Mouse (Mus musculus): Measurements from ENCODE around the gene Men1. TPM values are rescaled to one million over a fixed set of nuclear protein-coding genes. Genes with fewer than 3 reads are reported as not detected.

Gene Men1
- polyA plus RNA-seq, 1 experiment from 2014 or later: 94.6 TPM

GRCm38 (mm10) chr19:6331719-6332516 is 2.9 kb upstream of the Men1 start:
- H3K27ac ChIP-seq (replicated peaks): no peak overlapping the region
- H3K4me3 ChIP-seq: peak overlapping the region; percentile 15; the same call in 1 of the 2 replicates
- H3K27me3 ChIP-seq: no peaks in the 10 kb centered on the region
- ATAC-seq (replicated peaks): no peak
- peak overlapping the region; percentile 31 for H3K4me2 ChIP-seq (replicated peaks)
- WGBS: 25% methylated on average over 13 of the region's 13 CpGs
- peaks cover 24% of the 10 kb centered on the region for H3K4me1 ChIP-seq
- H3K36me3 ChIP-seq: no peaks in the 10 kb centered on the region
- no peaks in the 10 kb centered on the region for H3K9me3 ChIP-seq
- H3K9ac ChIP-seq (replicated peaks): peak overlapping the region; percentile 19; the same call in 1 of the 2 replicates

- Histone ChIP-seq H3K4me1 (peaks cover 32% of the 10 kb centered on the region), H3K36me3 (peaks cover 19% of the 10 kb centered on the region), H3K9me3 (no peaks in the 10 kb centered on the region), H3K4me3 (peak overlapping the region; percentile 89; the same call in 1 of the 2 replicates), H3K4me2 (replicated peaks) (peak overlapping the region; percentile 85), H3K9ac (replicated peaks) (peak overlapping the region; percentile 15; the same call in 1 of the 2 replicates), H3K27ac (replicated peaks) (peak overlapping the region; percentile 65), H3K27me3 (no peaks in the 10 kb centered on the region)
- ATAC-seq (replicated peaks): no peak
- WGBS: 59% methylated on average over 9 of the region's 9 CpGs
Observed at GRCm38 (mm10) chr19:6333761-6334595, 801 bp upstream of the Men1 start.

GRCm38 (mm10) chr19:6335458-6335827 is 664 bp downstream of the Men1 start:
- H3K4me2 ChIP-seq (replicated peaks): peak overlapping the region; percentile 85
- H3K36me3 ChIP-seq: peaks cover 34% of the 10 kb centered on the region
- H3K27me3 ChIP-seq: no peaks in the 10 kb centered on the region
- H3K9ac ChIP-seq (replicated peaks): peak overlapping the region; percentile 89
- under 1% methylated on average over 25 of the region's 25 CpGs for WGBS
- peak overlapping the region; percentile 89 for H3K4me3 ChIP-seq
- peak; percentile 39; the same call in 1 of the 2 replicates for ATAC-seq (replicated peaks)
- H3K9me3 ChIP-seq: no peaks in the 10 kb centered on the region
- H3K4me1 ChIP-seq: peaks cover 34% of the 10 kb centered on the region
- H3K27ac ChIP-seq (replicated peaks): peak overlapping the region; percentile 74

- Histone ChIP-seq H3K9ac (replicated peaks) (peak overlapping the region; percentile 89; the same call in 1 of the 2 replicates), H3K27ac (replicated peaks) (no peak overlapping the region), H3K27me3 (no peaks in the 10 kb centered on the region), H3K9me3 (no peaks in the 10 kb centered on the region), H3K36me3 (peaks cover 36% of the 10 kb centered on the region), H3K4me2 (replicated peaks) (peak overlapping the region; percentile 85), H3K4me1 (peaks cover 42% of the 10 kb centered on the region), H3K4me3 (peak overlapping the region; percentile 89)
- ATAC-seq (replicated peaks): no peak
- WGBS: 94% methylated on average over 10 of the region's 10 CpGs
Observed at GRCm38 (mm10) chr19:6336920-6337319, 2.1 kb downstream of the Men1 start.

- ATAC-seq (replicated peaks): no peak
- Histone ChIP-seq H3K27ac (replicated peaks) (no peak overlapping the region), H3K36me3 (peaks cover 45% of the 10 kb centered on the region), H3K27me3 (no peaks in the 10 kb centered on the region), H3K4me3 (no peak overlapping the region), H3K9ac (replicated peaks) (no peak overlapping the region), H3K9me3 (no peaks in the 10 kb centered on the region), H3K4me1 (peaks cover 40% of the 10 kb centered on the region), H3K4me2 (replicated peaks) (no peak overlapping the region)
- 92% methylated on average over 7 of the region's 7 CpGs for WGBS
Observed at GRCm38 (mm10) chr19:6338171-6338570, 3.4 kb downstream of the Men1 start.

- peaks cover 45% of the 10 kb centered on the region for H3K36me3 ChIP-seq
- no peak overlapping the region for H3K27ac ChIP-seq (replicated peaks)
- WGBS: 91% methylated on average over 11 of the region's 11 CpGs
- no peak for ATAC-seq (replicated peaks)
- H3K9me3 ChIP-seq: no peaks in the 10 kb centered on the region
- no peak overlapping the region for H3K9ac ChIP-seq (replicated peaks)
- no peaks in the 10 kb centered on the region for H3K27me3 ChIP-seq
- no peak overlapping the region for H3K4me3 ChIP-seq
- H3K4me2 ChIP-seq (replicated peaks): no peak overlapping the region
- peaks cover 40% of the 10 kb centered on the region for H3K4me1 ChIP-seq
Observed at GRCm38 (mm10) chr19:6338716-6339115, 3.9 kb downstream of the Men1 start.

- no peaks in the 10 kb centered on the region for H3K9me3 ChIP-seq
- H3K9ac ChIP-seq (replicated peaks): no peak overlapping the region
- no peaks in the 10 kb centered on the region for H3K27me3 ChIP-seq
- H3K27ac ChIP-seq (replicated peaks): no peak overlapping the region
- ATAC-seq (replicated peaks): no peak
- 97% methylated on average over 6 of the region's 6 CpGs for WGBS
- H3K4me2 ChIP-seq (replicated peaks): no peak overlapping the region
- no peak overlapping the region for H3K4me3 ChIP-seq
- H3K36me3 ChIP-seq: peaks cover 48% of the 10 kb centered on the region
- peaks cover 38% of the 10 kb centered on the region for H3K4me1 ChIP-seq
Observed at GRCm38 (mm10) chr19:6339191-6339590, 4.4 kb downstream of the Men1 start.

GRCm38 (mm10) chr19:6339890-6340504 is 5.2 kb downstream of the Men1 start:
- H3K27ac ChIP-seq (replicated peaks): no peak overlapping the region
- no peak overlapping the region for H3K4me3 ChIP-seq
- H3K36me3 ChIP-seq: peaks cover 51% of the 10 kb centered on the region
- no peaks in the 10 kb centered on the region for H3K27me3 ChIP-seq
- 0 out of 2 replicates have a peak overlapping the region, but pooled peaks have one; percentile 73 for H3K4me2 ChIP-seq (replicated peaks)
- ATAC-seq (replicated peaks): no peak
- no peaks in the 10 kb centered on the region for H3K9me3 ChIP-seq
- WGBS: 71% methylated on average over 15 of the region's 15 CpGs
- peaks cover 34% of the 10 kb centered on the region for H3K4me1 ChIP-seq
- no peak overlapping the region for H3K9ac ChIP-seq (replicated peaks)

- Histone ChIP-seq H3K4me3 (peak within 1 kb of the TSS; percentile 45), H3K4me1 (peaks cover 31% of the 10 kb centered on the region), H3K27ac (replicated peaks) (no peak within 1 kb of the TSS), H3K27me3 (no peaks in the 10 kb centered on the region), H3K9me3 (no peaks in the 10 kb centered on the region), H3K4me2 (replicated peaks) (peak within 1 kb of the TSS; percentile 73), H3K9ac (replicated peaks) (peak within 1 kb of the TSS; percentile 47), H3K36me3 (peaks cover 59% of the 10 kb centered on the region)
- WGBS: 8% methylated on average over 64 of the region's 72 CpGs
- peak; percentile 65 for ATAC-seq (replicated peaks)
Observed at GRCm38 (mm10) chr19:6340524-6341452, 6.0 kb downstream of the Men1 start, which contains the start of gene Map4k2. Gene Map4k2, plus strand, starts transcription at chr19:6341135.

- Histone ChIP-seq H3K27me3 (no peaks in the 10 kb centered on the region), H3K27ac (replicated peaks) (no peak overlapping the region), H3K4me3 (peak overlapping the region; percentile 45), H3K4me2 (replicated peaks) (peak overlapping the region; percentile 73), H3K36me3 (peaks cover 67% of the 10 kb centered on the region), H3K9ac (replicated peaks) (peak overlapping the region; percentile 47), H3K4me1 (peaks cover 24% of the 10 kb centered on the region), H3K9me3 (no peaks in the 10 kb centered on the region)
- WGBS: 12% methylated on average over 23 of the region's 23 CpGs
- ATAC-seq (replicated peaks): no peak
Observed at GRCm38 (mm10) chr19:6341453-6342077, 6.8 kb downstream of the Men1 start.
